In the genomic region with DNA sequence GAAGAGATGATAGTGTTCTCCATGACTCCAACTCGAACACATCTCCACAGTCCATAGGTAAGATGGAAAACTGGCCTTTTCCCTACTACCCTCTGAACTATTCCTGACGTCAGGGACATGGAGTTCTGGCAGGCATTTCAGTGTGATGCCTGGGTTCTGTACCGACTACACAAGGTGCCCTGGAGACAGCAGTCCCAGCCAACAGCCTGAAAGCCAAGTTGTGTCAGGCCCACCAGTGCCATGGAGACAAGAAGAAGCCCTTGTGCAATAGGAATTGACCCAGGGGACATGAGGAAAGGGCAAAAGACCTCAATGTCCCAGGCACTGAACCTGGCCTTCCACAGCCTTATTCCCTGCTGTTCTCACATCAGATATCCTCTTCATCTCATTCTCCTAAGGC, we compare ENCODE assay signal across 19 mouse cellular contexts. TPM values are rescaled to one million over a fixed set of nuclear protein-coding genes. Genes with fewer than 3 reads are reported as not detected.
DNase-seq lines count a peak whose midpoint lies in the region; ATAC-seq and TF ChIP-seq lines count a peak whose summit lies in the region.
"Had no signal": no experiment of that assay in that cellular context is flagged by ENCODE, and none has a peak within 500 bp of the region (broad histone marks: within the 10 kb centered on the region; RNA-seq: fewer than 3 reads in every experiment).

No protein-coding gene starts in this region.

- H3K4me1 ChIP-seq in intestine, postnatal 0 days (replicated peaks; ENCODE audit: control insufficient read depth, insufficient read depth, low read length) = peaks cover 7% of the 10 kb centered on the region; the same call in 1 of the 2 replicates
- H3K4me1 ChIP-seq in intestine, embryonic 15.5 days (replicated peaks) = peaks cover 8% of the 10 kb centered on the region; the same call in 1 of the 2 replicates
- no peaks in the 10 kb centered on the region for H3K4me1 ChIP-seq in liver, postnatal 0 days (ENCODE audit: insufficient read depth)
- peaks cover 3% of the 10 kb centered on the region; the same call in 1 of the 2 replicates for H3K4me1 ChIP-seq in liver, embryonic 12.5 days

- no peak overlapping the region for H3K4me3 ChIP-seq in intestine, postnatal 0 days (ENCODE audit: low read depth, low read length)
- H3K4me3 ChIP-seq in intestine, embryonic 15.5 days (replicated peaks) = no peak overlapping the region
- H3K4me3 ChIP-seq in liver, postnatal 0 days (ENCODE audit: low read depth, low read length) = no peak overlapping the region
- H3K4me3 ChIP-seq in liver, embryonic 12.5 days = no peak overlapping the region
- H3K4me3 ChIP-seq: embryonic facial prominence, embryonic 10.5 days; embryonic facial prominence, embryonic 12.5 days; forebrain, embryonic 13.5 days; forebrain, embryonic 15.5 days had no signal

- no peaks in the 10 kb centered on the region for H3K36me3 ChIP-seq in intestine, postnatal 0 days (ENCODE audit: control insufficient read depth, insufficient read depth)
- H3K36me3 ChIP-seq in intestine, embryonic 15.5 days = no peaks in the 10 kb centered on the region
- no peaks in the 10 kb centered on the region for H3K36me3 ChIP-seq in liver, postnatal 0 days (replicated peaks; ENCODE audit: insufficient read depth, low read length)
- H3K36me3 ChIP-seq in liver, embryonic 12.5 days = no peaks in the 10 kb centered on the region
- H3K36me3 ChIP-seq: embryonic facial prominence, embryonic 10.5 days; embryonic facial prominence, embryonic 12.5 days; forebrain, embryonic 15.5 days had no signal

- DNase-seq in adrenal gland, postnatal 10 days = peak; percentile 61
- DNase-seq in adrenal gland, adult 18-20 months (ENCODE audit: low spot score in 2 of 2) = no peak
- no peak for DNase-seq in liver, postnatal 0 days
- DNase-seq in right cerebral cortex, adult 2 months (ENCODE audit: low spot score in 2 of 2) = no peak
- DNase-seq: adrenal gland, postnatal 36 days; cerebellum, adult 11-12 months; cerebellum, adult 2 months; cerebellum, adult 9-10 months; cerebellum, postnatal 10 days; cerebellum, postnatal 25 days; forebrain, postnatal 0 days had no signal

- no peak for TF ChIP-seq CTCF in intestine, postnatal 0 days (IDR thresholded peaks at IDR 0.05; ENCODE audit: low read depth)
- TF ChIP-seq CTCF in liver, postnatal 0 days (IDR thresholded peaks at IDR 0.05; ENCODE audit: low read depth) = no peak

- no peaks in the 10 kb centered on the region for H3K9me3 ChIP-seq in intestine, postnatal 0 days (ENCODE audit: control insufficient read depth)
- no peaks in the 10 kb centered on the region for H3K9me3 ChIP-seq in intestine, embryonic 15.5 days
- no peaks in the 10 kb centered on the region for H3K9me3 ChIP-seq in liver, postnatal 0 days (ENCODE audit: low read length)
- no peaks in the 10 kb centered on the region for H3K9me3 ChIP-seq in liver, embryonic 12.5 days (replicated peaks)
- H3K9me3 ChIP-seq: embryonic facial prominence, embryonic 10.5 days; embryonic facial prominence, embryonic 12.5 days; forebrain, embryonic 13.5 days; forebrain, embryonic 15.5 days had no signal

- H3K27ac ChIP-seq in intestine, postnatal 0 days (ENCODE audit: low read depth, low read length) = peak overlapping the region; percentile 80
- H3K27ac ChIP-seq in intestine, embryonic 15.5 days = no peak overlapping the region
- H3K27ac ChIP-seq in liver, postnatal 0 days (ENCODE audit: low read depth) = no peak overlapping the region
- no peak overlapping the region for H3K27ac ChIP-seq in liver, embryonic 12.5 days
- H3K27ac ChIP-seq: embryonic facial prominence, embryonic 10.5 days; embryonic facial prominence, embryonic 12.5 days; forebrain, embryonic 13.5 days; forebrain, embryonic 15.5 days had no signal

- no peak for TF ChIP-seq EP300 in liver, postnatal 0 days (IDR thresholded peaks at IDR 0.05; ENCODE audit: low read depth)

- WGBS in intestine, postnatal 0 days = 83% methylated on average over 3 of the region's 3 CpGs
- WGBS in intestine, embryonic 15.5 days = 80% methylated on average over 3 of the region's 3 CpGs
- WGBS in liver, postnatal 0 days (ENCODE audit: insufficient replicate concordance) = 73% methylated on average over 3 of the region's 3 CpGs
- WGBS in liver, embryonic 12.5 days (ENCODE audit: insufficient replicate concordance) = 59% methylated on average over 3 of the region's 3 CpGs

- ATAC-seq in intestine, postnatal 0 days = no peak
- ATAC-seq in intestine, embryonic 15.5 days = no peak
- ATAC-seq in liver, postnatal 0 days = 0 out of 2 replicates have a peak, but pooled peaks have one; percentile 21
- ATAC-seq in liver, embryonic 12.5 days = no peak
- ATAC-seq: forebrain, embryonic 13.5 days; forebrain, embryonic 15.5 days; forebrain, postnatal 0 days had no signal

- H3K4me2 ChIP-seq in intestine, postnatal 0 days (replicated peaks; ENCODE audit: low read depth) = no peak overlapping the region
- H3K4me2 ChIP-seq in intestine, embryonic 15.5 days (replicated peaks) = no peak overlapping the region
- H3K4me2 ChIP-seq in liver, postnatal 0 days (ENCODE audit: low read depth, low read length) = no peak overlapping the region
- H3K4me2 ChIP-seq in liver, embryonic 12.5 days = no peak overlapping the region
- H3K4me2 ChIP-seq: embryonic facial prominence, embryonic 12.5 days; forebrain, embryonic 13.5 days; forebrain, embryonic 15.5 days had no signal

- H3K27me3 ChIP-seq in intestine, postnatal 0 days (replicated peaks; ENCODE audit: control insufficient read depth, insufficient read depth, low read length) = peaks cover 2% of the 10 kb centered on the region; the same call in 1 of the 2 replicates
- peaks cover 12% of the 10 kb centered on the region for H3K27me3 ChIP-seq in intestine, embryonic 15.5 days (replicated peaks)
- peaks cover 23% of the 10 kb centered on the region for H3K27me3 ChIP-seq in liver, postnatal 0 days (ENCODE audit: insufficient read depth, low read length)
- H3K27me3 ChIP-seq in liver, embryonic 12.5 days (replicated peaks) = peaks cover 54% of the 10 kb centered on the region

- H3K9ac ChIP-seq in intestine, postnatal 0 days (ENCODE audit: low read depth, low read length) = no peak overlapping the region
- no peak overlapping the region for H3K9ac ChIP-seq in intestine, embryonic 15.5 days
- no peak overlapping the region for H3K9ac ChIP-seq in liver, postnatal 0 days (replicated peaks)
- H3K9ac ChIP-seq in liver, embryonic 12.5 days = no peak overlapping the region
- H3K9ac ChIP-seq: embryonic facial prominence, embryonic 12.5 days; forebrain, embryonic 13.5 days; forebrain, embryonic 15.5 days; forebrain, postnatal 0 days had no signal

RNA-seq across cellular contexts. Expression of a gene that starts 15.6 kb away (rescaled TPM):
- 1 to 10 TPM; 3.6 to 5.6 TPM for total RNA-seq in adrenal gland, postnatal 10 days (2021)
- total RNA-seq in adrenal gland, adult 18-20 months (2021) = 1 to 10 TPM; 2.2 to 2.9 TPM
- 2.5 and 2.9 TPM in 2 replicates for polyA plus RNA-seq in intestine, postnatal 0 days (2015; fragmentation: Nextera tagmentation; extraction: Ambion mirVana)
- polyA plus RNA-seq in intestine, embryonic 15.5 days (2015; fragmentation: Nextera tagmentation; extraction: Ambion mirVana) = 8.4 and 9.2 TPM in 2 replicates
- polyA plus RNA-seq in liver, postnatal 0 days (2015; fragmentation: Nextera tagmentation; extraction: Ambion mirVana) = 1.2 and 1.5 TPM in 2 replicates
- polyA plus RNA-seq in liver, embryonic 12.5 days (2016; fragmentation: Nextera tagmentation; extraction: Ambion mirVana) = 1.2 and 1.6 TPM in 2 replicates
- total RNA-seq: MEL had no signal

RNA-seq across cellular contexts. Expression of a gene that starts 18.8 kb away (rescaled TPM):
- total RNA-seq in adrenal gland, postnatal 10 days (2021) = 10 to 100 TPM in 1 of 2 experiments, under 1 TPM in 1; 0.58 to 19.2 TPM
- 10 to 100 TPM; 17.3 to 27.3 TPM for total RNA-seq in adrenal gland, adult 18-20 months (2021)
- 189 and 247 TPM in 2 replicates for polyA plus RNA-seq in intestine, postnatal 0 days (2015; fragmentation: Nextera tagmentation; extraction: Ambion mirVana)
- 2.1 and 2.3 TPM in 2 replicates for polyA plus RNA-seq in intestine, embryonic 15.5 days (2015; fragmentation: Nextera tagmentation; extraction: Ambion mirVana)
- polyA plus RNA-seq in liver, postnatal 0 days (2015; fragmentation: Nextera tagmentation; extraction: Ambion mirVana) = not detected in 2 replicates
- 0.14 and 0.28 TPM in 2 replicates for polyA plus RNA-seq in liver, embryonic 12.5 days (2016; fragmentation: Nextera tagmentation; extraction: Ambion mirVana)

RNA-seq across cellular contexts. Expression of a gene that starts 36.6 kb away (rescaled TPM):
- total RNA-seq in adrenal gland, postnatal 10 days (2021) = 10 to 100 TPM; 19.7 to 22.7 TPM
- 10 to 100 TPM; 18.2 to 19.7 TPM for total RNA-seq in adrenal gland, adult 18-20 months (2021)
- 5.6 and 5.8 TPM in 2 replicates for polyA plus RNA-seq in intestine, postnatal 0 days (2015; fragmentation: Nextera tagmentation; extraction: Ambion mirVana)
- polyA plus RNA-seq in intestine, embryonic 15.5 days (2015; fragmentation: Nextera tagmentation; extraction: Ambion mirVana) = 15.6 and 16.7 TPM in 2 replicates
- 7.1 and 7.5 TPM in 2 replicates for polyA plus RNA-seq in liver, postnatal 0 days (2015; fragmentation: Nextera tagmentation; extraction: Ambion mirVana)
- 8.9 and 10.9 TPM in 2 replicates for polyA plus RNA-seq in liver, embryonic 12.5 days (2016; fragmentation: Nextera tagmentation; extraction: Ambion mirVana)

Comparison
In these comparisons a context has a peak if more than half of its experiments do, and no peak if none do; other contexts are left out.
1. RNA of a gene that starts 18.8 kb away (polyA plus RNA-seq): 189 to 247 TPM in intestine, postnatal 0 days; 2.1 to 2.3 TPM in intestine, embryonic 15.5 days, 0.14 to 0.28 TPM in liver, embryonic 12.5 days and not detected in liver, postnatal 0 days; every median in the first group is over 10 times any median in the second.